Mouse (Mus musculus) cerebellum, adult 2 months (tissue): ENCODE data around the gene Lrrn3.

Experiments
- CTCF ChIP-seq: fragments of 200-500 bp; IDR thresholded peaks from 2 replicates; pipeline ENCODE4 v1.5.1; 2011; ENCODE audit warnings: low read depth, mild to moderate bottlenecking, control low read depth, low read length, moderate library complexity, borderline replicate concordance; ENCODE audit not compliant: insufficient read depth
- POLR2A ChIP-seq: fragments of 200-500 bp; IDR thresholded peaks from 2 replicates; pipeline ENCODE4 v1.6.1; 2011; ENCODE audit warnings: low read length, control low read depth, borderline replicate concordance; ENCODE audit not compliant: insufficient read depth

DNA sequence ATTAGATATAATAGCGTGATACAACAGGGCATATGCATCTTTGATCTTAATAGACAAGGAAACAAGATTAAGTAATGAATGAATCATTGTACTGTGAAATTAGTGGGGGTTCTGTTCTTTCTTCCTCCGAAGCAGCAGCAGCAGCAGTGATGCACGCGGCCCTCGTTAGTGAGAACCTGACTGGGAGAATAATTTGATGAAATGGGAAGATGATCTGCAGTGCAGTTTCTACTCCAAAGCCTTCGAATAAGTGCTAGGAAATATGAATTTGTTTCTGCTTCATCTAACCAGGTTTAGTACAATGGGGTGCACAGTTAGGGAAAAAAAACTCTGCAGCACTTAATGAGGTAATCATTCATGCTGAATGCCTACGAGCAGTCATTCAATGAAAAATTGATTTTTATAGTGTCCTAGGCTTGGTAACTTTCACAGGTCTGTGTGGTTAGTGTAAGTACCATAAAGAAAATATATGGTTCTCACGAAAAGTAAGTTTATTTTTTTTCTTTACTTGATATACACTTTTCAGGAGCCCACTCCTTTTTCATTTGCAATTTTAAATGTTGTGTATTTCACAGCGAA is 61.0 kb downstream of the Lrrn3 start:
- TF ChIP-seq CTCF (no peak), POLR2A (no peak)
